Mouse (Mus musculus) liver, embryonic 14.5 days (tissue): ENCODE measurements at regions not wholly inside any gene's neighbourhood (a gene's known extent, or its start where the extent isn't known, plus 50 kb on each side); places are given as distances from the start of the nearest gene placed in this dataset.

Source experiments
- ATAC-seq: fragments of 200-750 bp; cut with Nextera tagmentation; 2 replicates; pipeline ENCODE4 v1.8.0; 2017; ENCODE audit warnings: moderate number of reproducible peaks, mild to moderate bottlenecking, moderate library complexity; ENCODE audit not compliant: insufficient read depth
- DNase-seq, 3 experiments: peaks; one replicate each; pipeline ENCODE4 v3.0.0-alpha.2; 2012 to 2013; ENCODE audit warnings: low read depth in 3 of 3, low spot score in 3 of 3
- H3K27ac ChIP-seq: fragments of 300-500 bp; sonication (generic); 2 replicates; pipeline ENCODE4 v1.5.1; 2014; ENCODE audit warnings: moderate library complexity, mild to moderate bottlenecking, control low read depth, inconsistent platforms
- H3K27me3 ChIP-seq: fragments of 300-500 bp; sonication (generic); 2 replicates; pipeline ENCODE4 v1.6.1; 2014; ENCODE audit warnings: mild to moderate bottlenecking, low read length, moderate library complexity; ENCODE audit not compliant: control insufficient read depth, insufficient read depth
- H3K36me3 ChIP-seq: fragments of 300-500 bp; sonication (generic); replicated peaks from 2 replicates; pipeline ENCODE4 v1.6.1; 2014; ENCODE audit warnings: low read depth; ENCODE audit not compliant: control insufficient read depth, insufficient read depth
- H3K4me1 ChIP-seq, 2 experiments: fragments of 200-500 bp in 1 of 2; fragments of 300-500 bp in 1 of 2; sonication (generic) in 1 of 2; replicated peaks; 2 replicates each; pipeline ENCODE4 v1.6.1; 2012 to 2014; ENCODE audit warnings: antibody characterized with exemption in 1 of 2, inconsistent platforms in 1 of 2, low read length in 1 of 2; ENCODE audit not compliant: control insufficient read depth in 2 of 2, insufficient read depth in 2 of 2
- H3K4me2 ChIP-seq: fragments of 300-500 bp; sonication (generic); 2 replicates; pipeline ENCODE4 v1.6.1; 2014; ENCODE audit warnings: low read depth, mild to moderate bottlenecking, control low read depth, moderate library complexity
- H3K4me3 ChIP-seq, 2 experiments: fragments of 200-500 bp in 1 of 2; fragments of 300-500 bp in 1 of 2; sonication (generic) in 1 of 2; 2 replicates each; pipeline ENCODE4 v1.5.1; 2012 to 2014; ENCODE audit warnings: low read depth in 2 of 2, low read length in 2 of 2, mild to moderate bottlenecking in 2 of 2, control low read depth in 1 of 2, inconsistent platforms in 1 of 2, moderate library complexity in 1 of 2; ENCODE audit not compliant: insufficient read depth in 1 of 2
- H3K9ac ChIP-seq: fragments of 300-500 bp; sonication (generic); replicated peaks from 2 replicates; pipeline ENCODE4 v1.6.1; 2014; ENCODE audit warnings: mild to moderate bottlenecking, control low read depth, moderate library complexity
- H3K9me3 ChIP-seq: fragments of 300-500 bp; sonication (generic); 2 replicates; pipeline ENCODE4 v1.6.1; 2016; ENCODE audit warnings: low read length, mixed read lengths; ENCODE audit not compliant: control insufficient read depth
- CTCF ChIP-seq: IDR thresholded peaks from 2 replicates; pipeline ENCODE4 v1.5.1; 2016; ENCODE audit warnings: antibody characterized with exemption, low read depth, control low read depth
- EP300 ChIP-seq: IDR thresholded peaks from 2 replicates; pipeline ENCODE4 v1.6.1; 2016; ENCODE audit warnings: antibody characterized with exemption, low read depth
- WGBS: fragments of 180-500 bp; shearing (Covaris S2); extraction: QIAGEN DNeasy Blood & Tissue Kit; methylation state at CpG from one replicate; pipeline ENCODE4 v1.1.7; 2014; ENCODE audit not compliant: insufficient replicate concordance; 5-methylcytosine and 5-hydroxymethylcytosine counted together

DNA sequence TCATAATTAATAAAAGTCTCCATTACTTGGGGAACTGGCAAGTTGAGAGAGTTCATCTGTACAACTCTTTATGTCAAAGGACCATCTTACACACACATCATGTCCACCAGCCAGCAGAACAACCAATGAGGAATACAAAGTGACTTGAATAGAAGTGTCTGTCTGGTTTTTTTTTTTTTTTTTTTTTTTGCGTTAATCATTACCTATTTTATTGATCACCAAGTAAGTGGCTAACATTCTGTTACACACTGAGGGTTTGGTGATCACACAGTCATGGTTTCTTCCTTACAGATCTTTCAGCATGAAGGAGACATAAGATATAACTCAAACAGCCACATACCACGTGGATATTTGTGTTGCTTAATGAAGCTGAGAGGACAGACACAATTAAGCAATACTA, 147.6 kb upstream of the Adamts3 start:
- Histone ChIP-seq H3K27ac (no peak overlapping the region), H3K4me1 (peaks cover 0 to 6% of the 10 kb centered on the region in 2 experiments; a peak in 2 of 4 replicates), H3K9ac (no peak overlapping the region), H3K4me3 (no peak overlapping the region), H3K4me2 (no peak overlapping the region), H3K27me3 (no peaks in the 10 kb centered on the region), H3K36me3 (no peaks in the 10 kb centered on the region), H3K9me3 (no peaks in the 10 kb centered on the region)
- DNase-seq (no peak), ATAC-seq (no peak)
- TF ChIP-seq EP300 = no peak
- TF ChIP-seq CTCF = no peak
- WGBS = 59% methylated on average over 2 of the region's 2 CpGs

- H3K36me3 ChIP-seq = no peaks in the 10 kb centered on the region
- peaks cover 0 to 6% of the 10 kb centered on the region in 2 experiments; a peak in 2 of 4 replicates for H3K4me1 ChIP-seq
- DNase-seq (no peak), ATAC-seq (no peak)
- H3K27me3 ChIP-seq = no peaks in the 10 kb centered on the region
- no peak overlapping the region for H3K4me2 ChIP-seq
- no peaks in the 10 kb centered on the region for H3K9me3 ChIP-seq
- no peak overlapping the region for H3K4me3 ChIP-seq
- TF ChIP-seq EP300 (no peak), CTCF (no peak)
- 52% methylated on average over 6 of the region's 6 CpGs for WGBS
- no peak overlapping the region for H3K27ac ChIP-seq
- no peak overlapping the region for H3K9ac ChIP-seq
Observed at GRCm38 (mm10) chr5:90029751-90030150, 146.6 kb upstream of the Adamts3 start.

- WGBS = 65% methylated on average over 17 of the region's 17 CpGs
- Histone ChIP-seq H3K4me2 (no peak overlapping the region), H3K9ac (no peak overlapping the region), H3K4me1 (peaks cover 0 to 6% of the 10 kb centered on the region in 2 experiments; a peak in 2 of 4 replicates), H3K9me3 (no peaks in the 10 kb centered on the region), H3K27ac (no peak overlapping the region), H3K27me3 (no peaks in the 10 kb centered on the region), H3K4me3 (no peak overlapping the region), H3K36me3 (no peaks in the 10 kb centered on the region)
- no peak for TF ChIP-seq EP300
- no peak for TF ChIP-seq CTCF
- DNase-seq (no peak), ATAC-seq (no peak)
Observed at GRCm38 (mm10) chr5:90026835-90027753, 144.0 kb upstream of the Adamts3 start.

DNA sequence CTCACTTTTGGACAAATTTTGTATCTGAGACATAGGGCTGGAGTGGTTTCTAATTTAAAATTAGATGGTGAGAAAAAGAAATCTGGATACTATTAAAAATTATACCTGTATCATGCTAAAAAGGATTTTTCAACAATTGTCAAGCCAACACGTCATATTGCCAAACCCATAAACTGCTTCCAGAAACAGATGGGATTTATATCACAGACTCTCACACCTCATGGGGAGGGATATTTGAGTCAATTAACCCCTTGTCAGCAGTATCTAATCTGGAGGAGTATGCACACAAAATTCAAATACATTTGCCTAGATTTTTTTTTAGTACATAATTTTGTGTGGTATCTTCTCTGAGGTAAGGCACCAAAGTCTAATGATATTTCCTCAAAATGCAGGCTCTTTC, 138.3 kb upstream of the Adamts3 start:
- ATAC-seq (no peak), DNase-seq (no peak)
- Histone ChIP-seq H3K9me3 (no peaks in the 10 kb centered on the region), H3K36me3 (no peaks in the 10 kb centered on the region), H3K9ac (no peak overlapping the region), H3K4me1 (no peaks in the 10 kb centered on the region), H3K4me2 (no peak overlapping the region), H3K27me3 (no peaks in the 10 kb centered on the region), H3K4me3 (no peak overlapping the region), H3K27ac (no peak overlapping the region)
- WGBS = 59% methylated on average over 1 of the region's 1 CpGs
- TF ChIP-seq EP300 (no peak), CTCF (no peak)

GRCm38 (mm10) chr5:90000758-90001157, 117.6 kb upstream of the Adamts3 start:
- Histone ChIP-seq H3K4me1 (no peaks in the 10 kb centered on the region), H3K9me3 (no peaks in the 10 kb centered on the region), H3K4me2 (no peak overlapping the region), H3K36me3 (no peaks in the 10 kb centered on the region), H3K9ac (no peak overlapping the region), H3K27me3 (no peaks in the 10 kb centered on the region), H3K4me3 (no peak overlapping the region), H3K27ac (no peak overlapping the region)
- TF ChIP-seq CTCF (no peak), EP300 (no peak)
- ATAC-seq (no peak), DNase-seq (no peak)
- 63% methylated on average over 6 of the region's 6 CpGs for WGBS
